Mouse (Mus musculus) layer of hippocampus, adult 9-10 months (tissue): ENCODE measurements around the gene Vmn1r19.
A peak's percentile ranks its signal among the peaks of the same experiment; 100 is the strongest.
"Not testable (repeated sequence)": the region's sequence is repeated elsewhere in the genome, so short reads cannot be mapped to it uniquely, and the experiment has no call there.

Experiments used
- DNase-seq: peaks from one replicate; pipeline ENCODE4 v3.0.0; 2022; ENCODE audit warnings: low spot score

Gene Vmn1r19

DNA sequence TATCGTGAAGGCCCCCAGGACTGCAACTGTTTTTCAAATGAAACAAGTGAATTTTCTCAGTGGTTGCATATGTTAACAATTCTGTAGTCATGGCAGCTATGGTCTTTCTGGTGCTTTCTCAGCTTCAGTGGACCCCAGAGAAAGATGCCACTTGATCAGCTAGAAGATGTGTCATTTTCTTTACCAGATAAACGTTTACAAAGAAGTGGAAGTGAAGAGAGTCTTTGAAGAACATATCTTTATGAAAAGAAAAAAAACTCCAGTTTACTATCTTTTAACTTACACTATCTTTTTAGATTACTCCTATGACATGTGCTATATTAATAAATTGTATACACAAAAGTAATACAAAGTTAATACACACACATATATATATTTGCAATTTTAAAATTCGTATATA, at the start of gene Vmn1r19:
Vmn1r19 (plus strand) TSS at position 301 of the 400 bp plus-strand sequence.
- DNase-seq = not testable (repeated sequence)

DNA sequence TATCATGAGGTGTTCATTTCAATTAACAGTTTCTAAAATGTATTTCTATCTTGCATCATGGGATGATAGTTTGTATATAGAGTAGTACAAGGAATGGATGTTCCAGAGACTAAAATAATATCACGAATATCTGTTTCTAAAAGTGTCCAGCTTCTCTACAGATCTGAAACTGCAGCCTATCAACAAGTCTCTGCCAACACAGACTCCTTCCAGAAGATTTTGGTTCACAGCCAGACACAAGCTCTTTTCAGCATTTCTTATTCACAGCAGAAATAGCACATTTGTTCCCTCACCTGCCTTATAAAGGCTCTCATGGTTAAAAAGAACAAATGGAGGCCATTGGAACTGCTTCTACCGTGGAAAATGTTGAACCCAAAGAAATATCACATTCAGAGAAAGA, 46.7 kb upstream of the Vmn1r19 start:
- no peak for DNase-seq

DNA sequence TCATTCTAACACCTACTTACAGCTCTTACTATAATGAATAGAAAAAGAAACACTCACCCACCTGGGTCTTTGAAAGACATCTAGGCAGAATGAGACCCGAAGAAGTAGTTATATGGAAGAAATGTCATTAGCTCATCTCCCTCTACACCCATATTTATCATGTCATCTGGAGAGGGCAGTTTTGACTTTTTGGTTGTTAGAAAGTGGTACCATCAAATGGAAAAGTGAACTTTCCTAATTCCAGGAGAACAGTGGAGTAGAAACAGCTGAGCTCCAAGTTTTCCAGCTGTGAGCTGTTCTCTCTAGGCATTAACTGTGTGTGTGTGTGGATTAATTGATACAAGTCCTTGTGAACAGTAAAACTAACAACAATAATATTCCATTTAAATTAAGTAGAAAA, 40.0 kb upstream of the Vmn1r19 start, which contains the start of gene Vmn1r17:
Vmn1r17 (minus strand) TSS at position 101 of the 400 bp plus-strand sequence.
- DNase-seq = no peak

DNA sequence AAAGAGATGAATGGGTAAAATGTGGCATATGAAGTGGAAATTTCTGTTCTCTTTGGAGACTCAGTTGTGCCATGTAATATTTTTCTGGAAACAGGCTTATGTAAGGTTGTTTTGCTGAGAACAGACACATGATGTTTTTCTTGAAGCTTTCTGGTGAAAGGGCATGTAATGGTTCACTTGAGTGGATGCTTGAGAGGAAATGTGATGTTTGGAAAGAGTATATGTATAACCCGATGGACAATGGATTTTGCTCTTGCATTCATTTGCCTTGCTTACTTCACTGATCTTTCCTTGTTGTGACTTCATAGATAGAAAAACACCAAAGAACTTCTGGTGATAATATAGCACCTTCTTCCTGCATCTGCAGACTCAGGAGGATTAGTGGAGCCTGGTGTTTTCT, 37.7 kb upstream of the Vmn1r19 start:
- DNase-seq = not testable (repeated sequence)

DNA sequence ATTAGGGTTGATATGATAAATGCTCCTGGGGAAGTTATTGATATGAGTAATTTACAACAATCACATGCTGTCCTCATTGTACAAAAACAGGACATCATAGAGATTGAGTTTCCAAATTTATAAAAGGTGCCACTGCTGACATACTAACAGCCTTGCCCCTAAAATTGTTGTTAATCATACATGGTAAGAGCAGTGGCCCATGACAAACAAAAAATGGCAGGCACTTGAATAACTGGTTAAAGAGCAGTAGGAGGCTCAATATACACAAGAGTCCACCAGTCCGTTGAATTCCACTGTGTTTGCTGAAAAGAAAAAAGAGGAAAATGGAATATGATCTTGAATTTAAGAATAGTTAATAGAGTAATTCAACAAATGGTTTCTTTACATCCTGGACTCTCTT, 36.1 kb upstream of the Vmn1r19 start:
- no peak for DNase-seq

DNA sequence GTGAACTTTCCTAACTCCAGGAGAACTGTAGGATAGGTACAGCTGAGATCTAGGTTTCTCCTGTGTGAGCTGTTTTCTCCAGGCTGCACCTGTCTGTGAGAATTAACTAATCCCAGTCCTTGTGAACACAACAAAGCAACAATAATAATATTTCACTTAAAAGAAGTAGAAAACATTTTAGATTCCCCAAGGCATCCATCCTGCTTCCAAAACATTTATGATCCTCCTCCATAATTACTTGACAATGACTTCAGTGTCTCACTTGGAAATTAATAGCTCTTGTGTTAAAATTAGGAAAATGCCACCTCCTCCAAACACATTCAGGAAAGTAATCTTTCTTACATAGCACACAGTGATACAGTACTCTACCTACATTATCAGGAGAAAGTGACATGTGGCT, 7.9 kb upstream of the Vmn1r19 start, which contains the start of gene Vmn1r18:
Vmn1r18 (minus strand) TSS at position 101 of the 400 bp plus-strand sequence.
- DNase-seq = no peak

DNA sequence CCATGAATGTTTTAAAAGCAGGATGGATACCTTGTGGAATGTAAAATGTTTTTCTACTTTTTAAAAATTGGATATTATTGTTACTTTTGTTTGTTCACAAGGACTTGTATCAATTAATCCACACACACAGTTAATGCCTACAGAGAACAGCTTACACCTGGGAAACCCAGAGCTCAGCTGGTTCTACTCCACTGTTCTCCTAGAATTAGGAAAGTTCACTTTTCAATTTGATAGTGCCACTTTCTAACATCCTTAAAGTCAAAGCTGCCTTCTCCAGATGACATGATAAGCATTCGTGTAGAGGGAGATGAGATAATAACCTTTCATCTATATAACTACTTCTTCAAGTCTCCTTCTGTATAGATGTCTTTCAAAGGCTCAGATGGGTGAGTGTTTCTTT, 25.1 kb downstream of the Vmn1r19 start, which contains the start of gene Vmn1r20:
Vmn1r20 (plus strand) TSS at position 301 of the 400 bp plus-strand sequence.
- no peak for DNase-seq

DNA sequence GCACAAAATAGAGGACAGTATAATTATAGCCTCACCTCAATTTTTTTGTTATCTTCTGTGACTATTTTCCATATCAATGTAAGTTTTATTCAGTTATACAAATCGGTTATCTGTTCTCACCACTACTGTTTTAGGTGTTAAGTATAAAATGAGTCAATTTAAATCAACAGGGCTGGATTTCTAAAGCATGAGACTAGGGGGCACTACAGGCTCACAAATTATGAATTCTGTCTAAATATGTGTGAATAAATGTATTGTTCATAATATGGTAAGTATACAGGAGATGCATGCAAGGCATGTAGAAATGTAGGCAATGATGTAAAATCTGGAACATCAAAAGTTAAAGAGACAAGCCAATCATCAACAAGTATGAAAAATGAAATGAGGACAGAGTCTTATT, 27.6 kb downstream of the Vmn1r19 start:
- peak; percentile 20 for DNase-seq
